Mouse (Mus musculus): ENCODE results near the gene Aym1. TPM values are rescaled to one million over a fixed set of nuclear protein-coding genes. Genes with fewer than 3 reads are reported as not detected.

Gene Aym1
- polyA plus RNA-seq, 2 experiments, result not detected

GRCm38 (mm10) chr5:113352636-113353035 lies 4.5 kb upstream of the Aym1 start:
- peaks cover 6% of the 10 kb centered on the region; the same call in 1 of the 2 replicates for H3K27me3 ChIP-seq (ENCODE audit: control insufficient read depth, insufficient read depth, low read length)
- DNase-seq (ENCODE audit: low read depth in 3 of 3, low spot score in 3 of 3) (no peak), ATAC-seq (ENCODE audit: insufficient read depth) (no peak)
- no peak overlapping the region for H3K9ac ChIP-seq (replicated peaks)
- TF ChIP-seq EP300 (IDR thresholded peaks at IDR 0.05; ENCODE audit: low read depth) (no peak), CTCF (IDR thresholded peaks at IDR 0.05; ENCODE audit: low read depth) (no peak)
- no peaks in the 10 kb centered on the region for H3K36me3 ChIP-seq (replicated peaks; ENCODE audit: control insufficient read depth, insufficient read depth, low read depth)
- no peaks in the 10 kb centered on the region for H3K4me1 ChIP-seq (replicated peaks; ENCODE audit: control insufficient read depth in 2 of 2, insufficient read depth in 2 of 2, low read length in 1 of 2)
- H3K4me3 ChIP-seq (ENCODE audit: insufficient read depth in 1 of 2, low read depth in 2 of 2, low read length in 2 of 2), result no peak overlapping the region
- H3K27ac ChIP-seq, result no peak overlapping the region
- 56% methylated on average over 6 of the region's 6 CpGs for WGBS (ENCODE audit: insufficient replicate concordance)
- no peaks in the 10 kb centered on the region for H3K9me3 ChIP-seq (ENCODE audit: control insufficient read depth, low read length)
- no peak overlapping the region for H3K4me2 ChIP-seq (ENCODE audit: low read depth)

GRCm38 (mm10) chr5:113354311-113354710 lies 2.8 kb upstream of the Aym1 start:
- DNase-seq (ENCODE audit: low read depth in 3 of 3, low spot score in 3 of 3) (no peak), ATAC-seq (ENCODE audit: insufficient read depth) (no peak)
- Histone ChIP-seq H3K9me3 (ENCODE audit: control insufficient read depth, low read length) (no peaks in the 10 kb centered on the region), H3K9ac (replicated peaks) (no peak overlapping the region), H3K4me1 (replicated peaks; ENCODE audit: control insufficient read depth in 2 of 2, insufficient read depth in 2 of 2, low read length in 1 of 2) (no peaks in the 10 kb centered on the region), H3K27ac (no peak overlapping the region), H3K4me3 (ENCODE audit: insufficient read depth in 1 of 2, low read depth in 2 of 2, low read length in 2 of 2) (no peak overlapping the region), H3K27me3 (ENCODE audit: control insufficient read depth, insufficient read depth, low read length) (no peaks in the 10 kb centered on the region), H3K36me3 (replicated peaks; ENCODE audit: control insufficient read depth, insufficient read depth, low read depth) (no peaks in the 10 kb centered on the region), H3K4me2 (ENCODE audit: low read depth) (no peak overlapping the region)
- WGBS (ENCODE audit: insufficient replicate concordance), result 33% methylated on average over 16 of the region's 16 CpGs
- TF ChIP-seq EP300 (IDR thresholded peaks at IDR 0.05; ENCODE audit: low read depth), result no peak
- no peak for TF ChIP-seq CTCF (IDR thresholded peaks at IDR 0.05; ENCODE audit: low read depth)

GRCm38 (mm10) chr5:113357656-113358055 lies 562 bp downstream of the Aym1 start:
- no peak overlapping the region for H3K4me2 ChIP-seq (ENCODE audit: low read depth)
- H3K36me3 ChIP-seq (replicated peaks; ENCODE audit: control insufficient read depth, insufficient read depth, low read depth), result no peaks in the 10 kb centered on the region
- H3K9me3 ChIP-seq (ENCODE audit: control insufficient read depth, low read length), result no peaks in the 10 kb centered on the region
- no peaks in the 10 kb centered on the region for H3K4me1 ChIP-seq (replicated peaks; ENCODE audit: control insufficient read depth in 2 of 2, insufficient read depth in 2 of 2, low read length in 1 of 2)
- H3K4me3 ChIP-seq (ENCODE audit: insufficient read depth in 1 of 2, low read depth in 2 of 2, low read length in 2 of 2), result no peak overlapping the region
- no peak for DNase-seq (ENCODE audit: low read depth in 3 of 3, low spot score in 3 of 3)
- ATAC-seq (ENCODE audit: insufficient read depth), result no peak
- H3K9ac ChIP-seq (replicated peaks), result no peak overlapping the region
- no peak for TF ChIP-seq EP300 (IDR thresholded peaks at IDR 0.05; ENCODE audit: low read depth)
- TF ChIP-seq CTCF (IDR thresholded peaks at IDR 0.05; ENCODE audit: low read depth), result no peak
- WGBS (ENCODE audit: insufficient replicate concordance), result 43% methylated on average over 3 of the region's 3 CpGs
- no peaks in the 10 kb centered on the region; the same call in 1 of the 2 replicates for H3K27me3 ChIP-seq (ENCODE audit: control insufficient read depth, insufficient read depth, low read length)
- H3K27ac ChIP-seq, result no peak overlapping the region

- Histone ChIP-seq H3K9me3 (ENCODE audit: control insufficient read depth, low read length) (no peaks in the 10 kb centered on the region), H3K9ac (replicated peaks) (no peak overlapping the region), H3K4me1 (replicated peaks; ENCODE audit: control insufficient read depth in 2 of 2, insufficient read depth in 2 of 2, low read length in 1 of 2) (no peaks in the 10 kb centered on the region), H3K36me3 (replicated peaks; ENCODE audit: control insufficient read depth, insufficient read depth, low read depth) (no peaks in the 10 kb centered on the region), H3K4me2 (ENCODE audit: low read depth) (no peak overlapping the region), H3K4me3 (ENCODE audit: insufficient read depth in 1 of 2, low read depth in 2 of 2, low read length in 2 of 2) (no peak overlapping the region), H3K27me3 (ENCODE audit: control insufficient read depth, insufficient read depth, low read length) (no peaks in the 10 kb centered on the region; the same call in 1 of the 2 replicates), H3K27ac (no peak overlapping the region)
- TF ChIP-seq EP300 (IDR thresholded peaks at IDR 0.05; ENCODE audit: low read depth) (no peak), CTCF (IDR thresholded peaks at IDR 0.05; ENCODE audit: low read depth) (no peak)
- ATAC-seq (ENCODE audit: insufficient read depth) (no peak), DNase-seq (ENCODE audit: low read depth in 3 of 3, low spot score in 3 of 3) (no peak)
- 8% methylated on average over 11 of the region's 11 CpGs for WGBS (ENCODE audit: insufficient replicate concordance)
Measured at GRCm38 (mm10) chr5:113358833-113359232, 1.7 kb downstream of the Aym1 start.

GRCm38 (mm10) chr5:113361283-113361682 lies 4.2 kb downstream of the Aym1 start:
- no peaks in the 10 kb centered on the region for H3K36me3 ChIP-seq (replicated peaks; ENCODE audit: control insufficient read depth, insufficient read depth, low read depth)
- H3K4me1 ChIP-seq (replicated peaks; ENCODE audit: control insufficient read depth in 2 of 2, insufficient read depth in 2 of 2, low read length in 1 of 2), result no peaks in the 10 kb centered on the region
- H3K4me3 ChIP-seq (ENCODE audit: insufficient read depth in 1 of 2, low read depth in 2 of 2, low read length in 2 of 2), result no peak overlapping the region
- TF ChIP-seq CTCF (IDR thresholded peaks at IDR 0.05; ENCODE audit: low read depth) (no peak), EP300 (IDR thresholded peaks at IDR 0.05; ENCODE audit: low read depth) (no peak)
- H3K27ac ChIP-seq, result no peak overlapping the region
- no peak overlapping the region for H3K4me2 ChIP-seq (ENCODE audit: low read depth)
- ATAC-seq (ENCODE audit: insufficient read depth), result no peak
- H3K27me3 ChIP-seq (ENCODE audit: control insufficient read depth, insufficient read depth, low read length), result no peaks in the 10 kb centered on the region; the same call in 1 of the 2 replicates
- WGBS (ENCODE audit: insufficient replicate concordance), result 58% methylated on average over 7 of the region's 7 CpGs
- H3K9me3 ChIP-seq (ENCODE audit: control insufficient read depth, low read length), result no peaks in the 10 kb centered on the region
- DNase-seq (ENCODE audit: low read depth in 3 of 3, low spot score in 3 of 3), result no peak
- H3K9ac ChIP-seq (replicated peaks), result no peak overlapping the region

All from liver, embryonic 14.5 days (tissue).